19 mouse cellular contexts compared by ENCODE assay signal in genomic region chr10:99037185-99038065, GRCm38 (mm10).
A peak's percentile ranks its signal among the peaks of the same experiment; 100 is the strongest.
DNase-seq lines count a peak whose midpoint lies in the region; TF ChIP-seq lines count a peak whose summit lies in the region.
"Had no signal": no experiment of that assay in that cellular context is flagged by ENCODE, and none has a peak within 500 bp of the region (broad histone marks: within the 10 kb centered on the region; RNA-seq: fewer than 3 reads in every experiment).

No protein-coding gene starts in this region.

- peak overlapping the region; percentile 98 for H3K27ac ChIP-seq in kidney, adult 2 months (ENCODE audit: insufficient read depth, low read depth, low read length)
- H3K27ac ChIP-seq: forebrain, embryonic 10.5 days; gastrocnemius, adult 2 months; hindbrain, embryonic 12.5 days; neural tube, embryonic 12.5 days had no signal

- no peak overlapping the region for H3K4me3 ChIP-seq in kidney, adult 2 months (ENCODE audit: insufficient read depth, low read depth, low read length)
- H3K4me3 ChIP-seq: forebrain, embryonic 10.5 days; gastrocnemius, adult 2 months; heart, embryonic 12.5 days; hindbrain, embryonic 12.5 days; neural tube, embryonic 12.5 days had no signal

- no peak for TF ChIP-seq CTCF in kidney, adult 2 months (conservative IDR thresholded peaks at IDR 0.05; ENCODE audit: insufficient read depth, insufficient read length, low read depth, low read length)

- DNase-seq in heart, adult 11 months = peak; percentile 27
- DNase-seq in heart, adult 18-20 months = no peak
- DNase-seq in kidney, adult 2 months = peak; percentile 67
- DNase-seq in kidney, postnatal 10 days = peak; percentile 32
- peak; percentile 71 for DNase-seq in lung, postnatal 10 days
- no peak for DNase-seq in B cell, adult 2 months
- no peak for DNase-seq in T-cell, adult 2 months (ENCODE audit: low spot score)
- no peak for DNase-seq in thymus, postnatal 36 days
- DNase-seq: adrenal gland, postnatal 36 days; cerebellum, adult 11-12 months; gastrocnemius, adult 2 months; heart, postnatal 14 days; layer of hippocampus, postnatal 36 days; liver; thymus, adult 18-20 months had no signal

- H3K27me3 ChIP-seq in kidney, adult 2 months (replicated peaks; ENCODE audit: control insufficient read depth, insufficient read depth, low read length) = no peaks in the 10 kb centered on the region
- H3K27me3 ChIP-seq: heart, embryonic 12.5 days; hindbrain, embryonic 12.5 days; neural tube, embryonic 12.5 days had no signal

- no peak for TF ChIP-seq POLR2A in kidney, adult 2 months (IDR thresholded peaks at IDR 0.05; ENCODE audit: low read depth, low read length)

- 34% methylated on average over 21 of the region's 21 CpGs for WGBS in kidney, adult 2 months

- H3K36me3 ChIP-seq in kidney, adult 2 months (ENCODE audit: control insufficient read depth, insufficient read depth, low read length) = no peaks in the 10 kb centered on the region
- H3K36me3 ChIP-seq: forebrain, embryonic 10.5 days; heart, embryonic 12.5 days; hindbrain, embryonic 12.5 days; neural tube, embryonic 12.5 days had no signal

- peaks cover 21% of the 10 kb centered on the region for H3K4me1 ChIP-seq in kidney, adult 2 months (ENCODE audit: control insufficient read depth, insufficient read depth, low read length)
- H3K4me1 ChIP-seq: hindbrain, embryonic 12.5 days; neural tube, embryonic 12.5 days had no signal

Comparison
In these comparisons a context has a peak if more than half of its experiments do, and no peak if none do; other contexts are left out.
1. DNase-seq: peak in heart, adult 11 months (single experiment), kidney, adult 2 months (single experiment), kidney, postnatal 10 days (single experiment) and lung, postnatal 10 days (single experiment); none in heart, adult 18-20 months (0 of 2), B cell, adult 2 months (0 of 2), T-cell, adult 2 months (single experiment) and thymus, postnatal 36 days (0 of 2).